Mouse (Mus musculus): ENCODE measurements around the gene Krt80.

Gene Krt80

DNA sequence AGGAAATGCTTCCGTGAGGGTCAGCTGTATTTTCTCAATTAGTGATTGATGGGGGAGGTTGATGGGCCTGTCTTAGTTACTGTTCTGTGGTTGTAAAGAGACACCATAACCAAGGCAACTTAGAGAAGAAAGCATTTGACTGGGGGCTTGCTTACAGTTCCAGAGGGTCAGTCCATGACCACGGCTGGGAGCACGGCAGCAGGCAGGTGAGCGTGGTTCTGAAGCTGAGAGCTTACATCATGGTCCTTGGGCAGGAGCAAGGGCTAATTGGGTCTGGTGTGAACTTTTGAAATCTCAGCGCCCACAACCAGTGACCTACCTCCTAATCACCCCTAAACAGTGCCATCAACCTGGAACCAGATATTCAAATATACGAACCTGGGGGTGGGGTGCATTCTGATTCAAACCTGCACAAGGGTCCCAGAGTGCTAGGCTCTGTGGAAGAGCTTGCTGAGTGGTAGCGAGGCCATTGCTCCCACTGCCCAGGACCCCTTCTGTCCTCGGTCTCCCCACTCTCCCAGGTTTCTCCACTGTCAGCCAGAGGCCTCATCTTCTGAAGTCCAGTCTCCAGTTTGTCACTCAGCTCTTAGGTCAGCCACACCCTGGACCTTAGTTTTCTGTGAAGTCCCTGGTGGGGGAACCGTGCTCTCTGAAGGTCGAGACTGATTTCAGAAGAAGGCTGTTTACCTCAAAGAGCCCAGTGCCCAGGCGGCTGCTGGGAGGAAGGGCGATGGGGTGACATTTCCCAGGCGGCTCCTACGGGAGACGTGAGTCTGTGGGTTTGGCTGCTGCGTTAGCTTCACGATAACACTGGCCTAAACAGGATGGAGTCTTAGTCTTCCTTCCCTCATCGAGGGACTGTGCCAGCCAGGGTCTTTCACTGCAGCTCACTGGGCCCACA, 52.8 kb downstream of the Krt80 start:
- no peak for DNase-seq (ENCODE audit: low spot score)

DNA sequence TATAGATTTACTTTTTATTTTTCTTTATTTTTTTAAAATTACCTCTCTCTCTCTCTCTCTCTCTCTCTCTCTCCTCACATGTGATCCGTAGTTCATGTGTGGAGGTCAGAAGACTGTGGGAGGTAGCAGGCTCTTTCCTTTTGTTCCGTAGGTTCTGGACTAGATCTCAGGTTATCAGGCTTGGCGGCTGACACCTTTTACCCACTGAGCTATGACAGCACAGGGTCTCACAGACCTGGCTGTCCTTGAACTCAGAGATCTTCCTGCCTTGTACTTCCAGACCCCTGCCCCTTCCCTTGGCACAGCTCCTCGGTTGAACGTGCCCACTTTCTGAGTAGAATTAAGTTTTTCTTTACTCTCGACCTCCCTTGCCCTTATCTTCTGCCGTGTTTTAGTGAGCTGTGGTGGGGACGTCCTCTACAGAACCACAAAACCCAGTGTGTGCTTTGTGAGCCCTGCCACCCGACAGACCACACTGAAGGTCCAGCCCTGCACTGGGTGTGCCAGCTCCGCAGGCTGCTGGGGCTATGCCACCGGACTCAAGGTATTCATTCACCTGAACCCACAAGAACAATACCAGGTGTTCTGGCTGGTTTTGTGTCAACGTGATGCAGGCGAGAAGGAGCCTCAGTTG, 53.6 kb downstream of the Krt80 start:
- no peak for DNase-seq (ENCODE audit: low spot score)

DNA sequence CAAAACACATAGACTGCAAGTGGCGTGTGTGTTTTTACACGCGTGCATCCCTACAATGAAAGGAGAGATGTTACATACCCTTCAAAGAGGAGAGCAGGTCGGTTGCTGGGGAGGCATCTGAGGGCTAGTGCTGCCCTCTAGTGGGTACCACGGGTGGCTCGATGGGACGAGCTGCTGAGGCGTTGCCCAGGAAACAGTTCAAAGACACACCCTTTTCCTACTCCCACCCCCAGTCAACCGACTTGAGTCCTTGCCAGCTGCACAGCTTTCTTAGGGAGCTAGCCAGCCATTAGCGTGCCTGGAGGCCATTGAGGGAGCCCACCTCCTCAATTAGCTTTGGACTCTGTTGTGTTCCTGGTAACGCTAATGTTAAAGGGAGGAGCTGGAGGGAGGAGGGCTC, 54.1 kb downstream of the Krt80 start:
- DNase-seq (ENCODE audit: low spot score) = peak; percentile 81

DNA sequence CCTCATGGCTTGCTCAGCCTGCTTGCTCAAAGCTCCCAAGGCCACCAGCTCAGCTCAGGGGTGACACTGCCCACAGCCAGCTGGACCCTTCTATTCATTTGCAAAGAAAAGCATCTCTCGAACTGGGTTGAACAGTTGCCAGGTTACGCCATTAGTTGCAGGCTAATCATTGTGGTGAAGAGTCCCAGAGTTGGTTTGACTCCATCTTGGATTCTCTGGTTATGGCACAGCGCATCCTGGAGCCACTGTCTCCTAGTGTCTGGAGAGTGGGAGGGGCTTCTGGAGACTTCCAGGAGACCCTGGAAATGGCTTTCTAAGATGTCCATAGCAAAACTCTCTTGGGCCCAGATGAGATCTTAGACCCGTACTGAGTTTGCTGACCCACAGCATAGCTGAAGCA, 54.6 kb downstream of the Krt80 start:
- DNase-seq (ENCODE audit: low spot score) = no peak

DNA sequence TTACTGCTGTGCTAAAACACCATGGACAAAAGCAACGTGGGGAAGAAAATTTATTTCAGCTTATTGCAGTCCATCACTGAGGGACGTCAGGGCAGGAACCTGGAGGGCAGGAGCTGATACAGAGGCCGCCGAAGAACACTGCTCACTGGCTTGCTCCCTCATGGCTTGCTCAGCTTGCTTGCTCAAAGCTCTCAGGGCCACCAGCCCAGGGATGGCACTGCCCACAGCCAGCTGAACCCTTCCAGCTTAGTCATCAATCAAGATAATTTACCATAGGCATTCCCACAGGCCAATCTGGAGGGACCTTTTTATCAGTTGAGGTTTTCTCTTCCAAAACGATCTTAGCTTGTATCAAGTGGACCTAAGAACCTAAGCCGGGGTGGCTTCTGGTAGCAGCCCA, 58.0 kb downstream of the Krt80 start:
- DNase-seq (ENCODE audit: low spot score) = no peak

DNA sequence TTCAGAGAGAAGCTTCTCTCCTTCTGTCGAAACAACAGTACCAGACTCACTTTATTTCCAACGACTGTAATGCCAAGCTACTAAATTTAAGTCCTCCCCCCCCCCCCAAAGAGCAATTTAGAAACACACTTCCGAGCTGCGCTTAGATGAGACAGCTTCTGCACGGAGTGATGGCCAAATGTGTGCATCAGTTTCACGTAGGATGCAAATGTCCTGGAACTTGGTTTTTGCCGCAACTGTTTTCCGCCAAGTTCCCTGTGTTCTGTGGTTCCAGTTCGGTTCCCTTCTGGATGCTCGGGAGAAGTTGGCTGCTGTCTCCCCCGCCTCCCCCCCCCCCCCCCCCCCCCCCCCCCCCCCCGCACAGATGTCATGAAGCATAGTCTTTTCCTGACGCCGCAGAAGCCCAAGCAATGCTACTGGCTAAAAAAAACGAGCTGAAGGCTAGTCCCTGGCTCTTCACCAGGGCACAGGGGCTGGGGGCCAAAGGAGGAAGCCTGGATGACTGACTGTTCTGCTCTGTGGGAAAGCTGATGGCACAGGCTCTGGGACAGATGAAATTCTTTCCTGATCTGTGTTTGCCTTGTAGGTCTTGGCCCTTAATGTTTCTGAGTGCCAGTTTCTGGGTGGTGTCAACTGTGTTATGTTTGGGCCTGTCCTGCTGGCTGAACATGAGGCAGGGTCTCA, 58.7 kb downstream of the Krt80 start:
- no peak for DNase-seq (ENCODE audit: low spot score)

DNA sequence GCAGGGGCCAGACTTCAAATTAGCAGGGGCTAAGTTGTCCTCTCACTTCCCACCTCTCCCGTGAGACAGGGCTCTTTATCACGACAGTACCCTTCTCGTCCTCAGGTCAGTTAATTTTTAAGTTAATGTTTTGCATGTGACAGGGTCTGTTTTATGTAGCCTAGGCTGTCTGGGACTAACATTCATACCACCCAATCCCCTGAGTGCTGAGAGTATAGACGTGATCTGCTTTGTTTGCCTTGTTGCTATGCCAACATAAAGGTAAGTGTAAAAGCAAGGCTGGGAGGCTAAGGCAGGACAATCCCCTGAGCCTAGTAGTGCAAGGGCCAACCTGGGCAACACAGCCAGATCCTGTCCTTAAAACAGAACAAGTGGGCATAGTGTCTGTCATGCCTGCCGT, 60.5 kb downstream of the Krt80 start:
- no peak for DNase-seq (ENCODE audit: low spot score)

DNA sequence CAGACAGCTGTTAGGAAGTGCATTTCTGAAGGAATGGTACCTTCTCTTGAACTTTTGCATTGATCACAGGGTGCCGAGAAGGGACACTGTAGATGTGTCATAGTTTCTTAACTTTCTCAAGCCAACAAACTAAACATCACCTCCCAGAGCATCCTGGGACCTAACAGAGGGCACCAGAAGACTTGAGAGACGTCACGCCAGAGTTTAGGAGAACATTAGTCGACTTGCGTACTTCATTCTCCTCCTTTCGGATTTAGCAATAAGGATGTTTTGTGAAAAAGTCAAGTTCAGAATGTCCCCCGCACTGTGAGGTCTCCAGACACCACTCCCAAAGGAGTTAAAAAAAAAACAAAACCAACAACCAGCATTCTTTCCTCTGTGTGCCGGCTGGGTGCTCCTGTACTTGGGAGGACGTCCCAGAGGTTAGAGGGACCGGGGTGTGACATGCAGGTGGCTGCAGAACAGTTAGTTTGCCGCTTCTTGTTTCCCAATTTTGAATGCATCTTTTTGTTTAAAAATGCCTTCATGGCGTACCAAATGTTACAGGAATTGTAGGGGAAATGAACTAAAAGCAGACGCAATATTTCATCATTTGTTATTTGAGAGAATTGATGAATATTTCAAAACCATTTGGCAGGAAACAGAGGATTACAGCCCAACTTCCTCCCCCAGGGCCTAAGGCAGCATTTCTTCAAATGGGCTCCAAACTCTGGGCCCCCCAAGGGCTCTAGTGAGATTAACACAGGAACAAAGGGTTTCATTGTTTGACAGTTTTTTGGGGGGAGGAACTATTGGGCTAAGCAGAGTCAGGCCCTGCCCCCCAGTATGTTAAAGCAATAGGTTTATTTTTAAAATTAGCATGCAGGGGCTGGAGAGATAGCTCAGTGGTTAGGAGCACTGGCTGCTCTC, 61.3 kb downstream of the Krt80 start:
- DNase-seq (ENCODE audit: low spot score) = no peak

DNA sequence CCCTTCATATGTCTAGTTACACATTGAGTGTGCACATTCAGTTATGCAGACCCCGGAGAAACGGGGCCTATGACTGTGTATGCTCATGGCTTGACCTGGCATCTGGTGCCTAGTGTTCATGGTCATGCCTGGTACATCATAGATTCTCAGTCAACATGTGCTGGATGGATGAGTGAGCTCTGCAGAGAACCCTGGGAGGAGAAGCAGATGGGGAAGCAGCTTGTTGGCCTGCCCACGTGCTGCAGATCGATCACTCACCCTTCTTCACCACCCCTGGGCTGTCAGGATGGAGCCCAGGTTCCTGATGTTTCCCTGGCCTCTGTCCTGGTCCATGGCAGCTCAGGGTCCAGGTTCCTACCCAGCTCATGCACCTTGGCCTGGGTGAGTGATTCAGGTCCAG, 63.5 kb downstream of the Krt80 start:
- DNase-seq (ENCODE audit: low spot score) = no peak

DNA sequence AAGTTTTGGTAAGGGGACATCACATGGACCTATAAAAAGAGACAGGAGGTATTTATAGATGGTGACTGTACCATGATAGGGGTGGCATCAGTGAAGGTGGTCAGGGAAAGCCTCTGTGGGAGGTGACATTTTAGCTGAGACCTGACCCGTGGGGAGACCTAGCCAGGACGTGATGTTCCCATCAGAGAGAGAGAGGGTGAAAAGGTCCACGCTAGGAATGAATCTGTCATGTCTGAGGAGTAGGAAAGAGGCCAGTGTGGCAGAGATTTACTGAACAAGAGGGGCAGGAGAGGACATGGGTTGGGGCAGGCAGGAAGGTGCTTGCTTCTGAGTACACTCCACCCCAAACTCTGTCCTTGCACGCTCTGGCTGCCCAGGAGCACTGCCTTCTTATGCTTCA, 66.1 kb downstream of the Krt80 start:
- DNase-seq (ENCODE audit: low spot score) = no peak

DNA sequence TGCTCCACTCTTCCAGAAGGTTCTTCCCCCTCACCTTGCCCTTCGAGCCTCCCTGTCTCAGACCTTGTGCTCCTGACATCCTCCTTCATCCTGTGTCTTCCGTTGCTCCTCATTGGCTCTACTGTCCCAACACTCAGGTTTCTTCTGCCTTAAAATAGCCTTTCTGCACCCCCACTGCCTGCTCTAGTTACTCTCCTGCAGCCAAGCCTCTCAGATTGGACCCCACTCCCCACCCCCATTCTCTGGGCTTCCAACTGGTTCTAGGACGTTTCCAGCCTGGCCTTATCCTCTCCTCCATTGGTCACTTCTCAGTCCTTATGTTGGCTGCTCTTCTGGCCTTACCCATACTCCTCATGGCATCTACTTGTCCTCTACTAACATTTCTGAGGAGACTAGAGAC, 67.8 kb downstream of the Krt80 start:
- DNase-seq (ENCODE audit: low spot score) = no peak

DNA sequence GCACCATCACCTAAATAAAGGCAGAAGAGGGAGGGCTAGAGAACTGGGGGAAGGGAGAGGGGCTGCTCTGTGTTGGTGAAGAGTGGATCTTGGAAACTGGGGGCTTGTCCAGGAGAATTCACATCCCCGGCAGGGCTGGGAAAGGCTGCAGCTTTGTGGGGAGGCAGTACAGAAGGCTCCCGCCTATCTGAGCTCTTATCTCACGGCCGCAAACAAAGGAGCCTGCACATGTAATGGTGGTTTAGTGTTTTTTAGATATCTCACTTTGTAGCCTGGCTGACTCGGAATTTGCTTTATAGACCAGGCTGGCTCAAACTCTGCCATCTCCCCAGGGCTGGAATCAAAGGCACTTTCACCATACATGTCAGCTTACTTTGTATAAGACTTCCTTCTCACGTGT, 69.8 kb downstream of the Krt80 start:
- no peak for DNase-seq (ENCODE audit: low spot score)

DNA sequence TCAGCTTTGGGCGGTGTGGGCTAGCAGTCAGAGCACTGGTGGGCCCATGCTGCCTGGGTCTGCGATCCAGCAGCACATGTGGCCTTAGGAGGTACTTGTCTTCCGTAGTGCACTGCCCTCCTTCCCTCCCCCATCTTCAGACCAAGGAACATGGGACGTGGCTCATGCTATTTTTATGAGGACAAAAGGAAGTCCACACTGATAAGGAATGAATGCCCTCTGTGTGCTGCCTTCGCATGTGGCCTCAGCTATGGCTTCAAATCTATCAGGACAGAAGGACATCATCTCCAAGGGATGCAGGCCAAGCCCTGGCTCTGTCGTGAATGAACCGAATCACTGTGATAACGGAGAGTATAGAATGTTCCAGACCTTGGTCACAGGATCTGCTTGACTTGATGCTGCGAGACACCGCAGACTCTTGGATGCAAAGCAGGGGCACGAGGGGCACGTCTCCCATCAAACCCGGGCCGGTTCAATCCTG, 70.4 kb downstream of the Krt80 start:
- DNase-seq (ENCODE audit: low spot score) = peak; percentile 72

DNA sequence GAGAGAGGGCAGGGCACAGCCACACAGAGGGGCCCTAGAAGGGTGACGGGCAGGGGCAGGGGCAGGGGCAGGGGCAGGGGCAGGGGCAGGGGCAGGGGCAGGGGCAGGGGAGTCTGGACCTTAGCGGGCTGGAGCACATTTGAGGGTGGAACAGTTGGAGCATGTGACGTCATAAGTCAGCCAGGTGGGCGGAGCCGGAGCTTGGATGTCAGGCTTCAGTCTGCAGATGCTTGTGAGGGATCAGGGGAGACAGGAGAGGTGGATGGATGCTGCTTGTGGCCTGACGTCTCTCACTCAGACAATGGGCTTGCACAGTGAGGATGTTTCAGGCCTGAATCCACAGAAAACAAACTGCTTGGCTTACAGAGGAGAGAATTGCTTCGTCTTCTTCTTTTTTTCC, 71.4 kb downstream of the Krt80 start:
- no peak for DNase-seq (ENCODE audit: low spot score)

DNA sequence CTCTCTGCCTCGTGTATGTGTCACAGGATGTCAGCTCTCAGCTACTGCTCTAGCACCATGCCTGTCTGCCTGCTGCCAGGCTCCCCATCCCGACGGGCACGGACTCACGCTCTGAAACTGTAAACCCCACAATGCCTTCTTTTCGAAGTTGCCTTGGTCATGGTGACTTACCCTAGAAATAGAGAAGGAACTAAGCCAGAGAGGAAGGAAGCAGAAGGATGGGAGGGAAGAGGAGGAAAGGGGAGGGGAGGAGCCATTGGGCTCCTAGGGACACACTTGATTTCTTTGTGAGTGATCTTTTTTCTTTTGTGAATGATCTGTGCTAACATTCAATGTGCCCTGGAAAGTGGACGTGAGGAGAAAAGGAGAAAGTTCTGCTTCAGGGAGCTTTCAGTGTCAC, 72.0 kb downstream of the Krt80 start:
- no peak for DNase-seq (ENCODE audit: low spot score)

All from testis, postnatal 14 days (tissue).